Mouse (Mus musculus) ES-Bruce4 (cell line): ENCODE data around the gene Med21.

Experiments used
- CTCF ChIP-seq: IDR thresholded peaks from one replicate; pipeline ENCODE4 v1.8.1; 2011; ENCODE audit warnings: low read depth, low read length
- EP300 ChIP-seq: IDR thresholded peaks from 2 replicates; pipeline ENCODE4 v1.6.1; 2011; ENCODE audit warnings: low read depth, low read length; ENCODE audit not compliant: insufficient read depth
- POLR2A ChIP-seq: IDR thresholded peaks from one replicate; pipeline ENCODE4 v1.8.1; 2011; ENCODE audit warnings: low read length; ENCODE audit not compliant: insufficient read depth

GRCm38 (mm10) chr6:146685781-146686308 is 43.5 kb downstream of the Med21 start:
- TF ChIP-seq POLR2A, result no peak
- TF ChIP-seq EP300, result no peak
- TF ChIP-seq CTCF, result no peak
